Mouse (Mus musculus): ENCODE measurements around the gene Tmem108. TPM values are rescaled to one million over a fixed set of nuclear protein-coding genes. Genes with fewer than 3 reads are reported as not detected.

Tmem108 gene
- polyA plus RNA-seq, 1 experiment from 2014 or later = 88.6 TPM

DNA sequence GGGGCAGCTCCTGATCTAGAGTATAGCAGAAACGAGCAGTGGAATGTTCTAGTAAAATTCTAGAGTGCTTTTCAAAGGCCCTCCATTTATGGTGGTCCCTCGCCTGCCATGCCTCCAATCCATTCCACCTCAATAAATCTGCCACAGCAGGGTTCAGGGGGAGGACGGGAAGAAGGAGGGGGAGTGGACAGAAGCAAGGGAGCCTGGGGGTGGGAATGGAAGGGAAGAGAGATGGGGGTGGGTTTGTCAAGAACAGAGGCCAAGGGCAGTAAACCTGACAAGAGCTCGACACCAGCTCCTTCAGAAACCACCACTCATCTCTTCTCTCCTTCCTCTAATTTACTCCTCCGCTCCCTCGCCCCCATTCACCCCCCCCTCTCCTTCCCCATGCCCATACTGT lies 238.6 kb downstream of the Tmem108 start:
- Histone ChIP-seq H3K4me3 (replicated peaks; ENCODE audit: low read length) (no peak overlapping the region), H3K27ac (ENCODE audit: low read length) (peak overlapping the region; percentile 68), H3K4me1 (replicated peaks; ENCODE audit: control insufficient read depth, insufficient read depth, low read length) (peaks cover 37% of the 10 kb centered on the region), H3K27me3 (replicated peaks; ENCODE audit: control insufficient read depth, insufficient read depth, low read length) (no peaks in the 10 kb centered on the region), H3K36me3 (ENCODE audit: control insufficient read depth, insufficient read depth) (peaks cover 3% of the 10 kb centered on the region; the same call in 1 of the 2 replicates), H3K4me2 (ENCODE audit: low read length) (no peak overlapping the region), H3K9ac (replicated peaks; ENCODE audit: low read depth, low read length) (no peak overlapping the region), H3K9me3 (ENCODE audit: control insufficient read depth, low read length) (no peaks in the 10 kb centered on the region)
- 53% methylated on average over 5 of the region's 6 CpGs for WGBS
- ATAC-seq = no peak

DNA sequence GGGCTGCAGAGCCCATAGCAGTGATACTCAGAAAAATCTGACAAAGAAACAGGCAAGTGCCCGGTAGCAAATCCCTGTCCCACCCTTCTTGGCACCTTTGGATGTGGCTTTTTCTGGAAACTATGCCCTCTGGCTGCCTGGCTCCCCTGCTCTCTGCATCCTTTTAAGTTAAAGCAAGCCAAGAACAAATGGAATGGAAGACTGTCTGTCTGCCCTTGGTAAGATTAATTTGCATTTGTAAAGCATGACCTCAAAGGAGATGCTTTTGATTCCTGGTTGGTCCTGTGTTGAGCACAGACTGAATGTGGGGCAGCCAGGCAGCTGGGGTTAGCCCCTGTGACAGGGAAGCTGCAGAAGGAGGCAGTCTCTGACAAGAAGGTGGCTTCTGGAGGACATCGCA lies 247.8 kb downstream of the Tmem108 start:
- Histone ChIP-seq H3K27ac (ENCODE audit: low read length) (peak overlapping the region; percentile 33; the same call in 1 of the 2 replicates), H3K36me3 (ENCODE audit: control insufficient read depth, insufficient read depth) (peaks cover 2% of the 10 kb centered on the region; the same call in 1 of the 2 replicates), H3K4me3 (replicated peaks; ENCODE audit: low read length) (no peak overlapping the region), H3K27me3 (replicated peaks; ENCODE audit: control insufficient read depth, insufficient read depth, low read length) (no peaks in the 10 kb centered on the region), H3K4me2 (ENCODE audit: low read length) (no peak overlapping the region), H3K9me3 (ENCODE audit: control insufficient read depth, low read length) (no peaks in the 10 kb centered on the region), H3K4me1 (replicated peaks; ENCODE audit: control insufficient read depth, insufficient read depth, low read length) (peaks cover 6% of the 10 kb centered on the region), H3K9ac (replicated peaks; ENCODE audit: low read depth, low read length) (no peak overlapping the region)
- WGBS = 19% methylated on average over 2 of the region's 2 CpGs
- ATAC-seq = peak; percentile 57; the same call in 1 of the 2 replicates

DNA sequence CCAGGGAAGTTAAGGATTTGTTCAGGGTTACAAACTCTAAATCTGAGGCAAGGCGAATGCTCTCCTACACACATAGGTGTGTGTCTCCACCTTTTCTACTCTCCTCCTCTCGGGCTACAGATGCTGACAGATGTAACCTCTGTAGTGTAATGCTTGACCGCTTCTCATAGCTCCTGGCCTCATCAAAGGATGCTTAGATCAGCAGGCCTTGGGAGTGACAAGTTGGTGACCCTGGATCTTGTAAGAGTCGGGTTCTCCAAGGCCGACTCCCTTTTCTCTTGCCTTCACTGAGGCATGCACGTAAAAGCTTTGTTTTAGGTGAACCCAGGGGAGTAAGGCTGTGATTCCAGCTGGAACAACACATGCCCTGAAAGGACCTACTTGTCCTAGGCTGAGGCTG lies 249.4 kb downstream of the Tmem108 start:
- no peak for ATAC-seq
- no peaks in the 10 kb centered on the region for H3K27me3 ChIP-seq (replicated peaks; ENCODE audit: control insufficient read depth, insufficient read depth, low read length)

DNA sequence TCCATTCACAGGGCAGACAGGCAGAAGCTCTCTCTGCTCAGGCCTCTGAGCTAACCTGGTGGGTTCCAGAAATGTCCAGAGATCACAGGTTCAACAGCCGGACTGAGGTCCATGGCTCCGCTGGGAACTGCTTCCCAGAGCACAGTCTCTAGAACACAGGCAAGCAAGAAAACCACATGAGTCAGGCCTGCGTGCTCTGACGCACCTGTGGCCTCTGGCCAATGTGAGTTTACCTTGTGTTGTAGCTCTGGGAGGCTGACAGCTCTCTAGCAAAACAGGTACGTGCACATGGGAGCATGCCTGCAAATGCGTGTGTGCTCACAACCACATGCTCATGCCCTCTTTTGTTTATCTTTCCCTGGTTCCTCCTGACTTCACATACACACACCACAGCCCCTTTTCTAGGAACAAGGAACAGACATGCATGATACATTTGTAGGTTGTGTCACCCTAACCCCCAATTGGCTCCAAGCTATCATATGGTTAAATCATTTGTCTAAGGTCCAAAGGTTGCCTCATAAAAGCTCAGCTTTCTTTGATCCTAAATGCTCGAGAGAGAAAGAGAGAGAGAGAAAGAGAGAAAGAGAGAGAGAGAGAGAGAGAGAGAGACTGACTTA lies 254.6 kb downstream of the Tmem108 start:
- Histone ChIP-seq H3K4me2 (ENCODE audit: low read length) (no peak overlapping the region), H3K27me3 (replicated peaks; ENCODE audit: control insufficient read depth, insufficient read depth, low read length) (no peaks in the 10 kb centered on the region), H3K36me3 (ENCODE audit: control insufficient read depth, insufficient read depth) (no peaks in the 10 kb centered on the region), H3K9ac (replicated peaks; ENCODE audit: low read depth, low read length) (no peak overlapping the region), H3K27ac (ENCODE audit: low read length) (peak overlapping the region; percentile 96), H3K4me3 (replicated peaks; ENCODE audit: low read length) (no peak overlapping the region), H3K9me3 (ENCODE audit: control insufficient read depth, low read length) (no peaks in the 10 kb centered on the region), H3K4me1 (replicated peaks; ENCODE audit: control insufficient read depth, insufficient read depth, low read length) (peaks cover 44% of the 10 kb centered on the region)
- no peak for ATAC-seq
- WGBS = 73% methylated on average over 7 of the region's 7 CpGs

More for the DNA sequence above, 249.4 kb downstream of the Tmem108 start:
- no peak overlapping the region for H3K4me3 ChIP-seq (replicated peaks; ENCODE audit: low read length)
- H3K4me2 ChIP-seq (ENCODE audit: low read length) = no peak overlapping the region
- 84% methylated on average over 6 of the region's 6 CpGs for whole genome bisulfite sequencing
- no peak overlapping the region for H3K9ac ChIP-seq (replicated peaks; ENCODE audit: low read depth, low read length)
- no peaks in the 10 kb centered on the region for H3K36me3 ChIP-seq (ENCODE audit: control insufficient read depth, insufficient read depth)
- H3K4me1 ChIP-seq (replicated peaks; ENCODE audit: control insufficient read depth, insufficient read depth, low read length) = peaks cover 6% of the 10 kb centered on the region
- no peak overlapping the region for H3K27ac ChIP-seq (ENCODE audit: low read length)
- H3K9me3 ChIP-seq (ENCODE audit: control insufficient read depth, low read length) = no peaks in the 10 kb centered on the region

DNA sequence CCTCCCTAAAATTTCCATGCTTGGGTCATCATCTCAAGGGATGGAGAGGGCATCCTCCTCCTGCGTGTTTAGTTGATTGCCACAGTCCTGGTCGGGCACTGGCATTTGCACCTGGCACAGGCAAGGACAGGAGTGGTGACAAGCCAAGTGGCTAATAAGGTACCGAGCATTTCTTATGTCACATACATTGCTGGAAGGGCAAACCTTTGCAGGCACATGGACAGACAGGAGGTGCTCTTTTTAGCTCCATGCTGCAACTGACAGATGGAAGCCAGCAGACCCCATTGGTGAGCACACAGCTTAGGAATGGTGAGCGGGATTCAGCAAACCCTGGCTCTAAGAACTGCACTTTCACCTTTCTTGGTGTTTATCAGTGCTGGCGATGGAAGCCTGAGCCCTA lies 256.6 kb downstream of the Tmem108 start:
- no peak overlapping the region for H3K4me3 ChIP-seq (replicated peaks; ENCODE audit: low read length)
- peak overlapping the region; percentile 96 for H3K27ac ChIP-seq (ENCODE audit: low read length)
- H3K36me3 ChIP-seq (ENCODE audit: control insufficient read depth, insufficient read depth) = no peaks in the 10 kb centered on the region
- WGBS = 15% methylated on average over 5 of the region's 5 CpGs
- peak; percentile 60 for ATAC-seq
- no peak overlapping the region for H3K9ac ChIP-seq (replicated peaks; ENCODE audit: low read depth, low read length)
- H3K9me3 ChIP-seq (ENCODE audit: control insufficient read depth, low read length) = no peaks in the 10 kb centered on the region
- H3K4me2 ChIP-seq (ENCODE audit: low read length) = peak overlapping the region; percentile 15
- peaks cover 59% of the 10 kb centered on the region for H3K4me1 ChIP-seq (replicated peaks; ENCODE audit: control insufficient read depth, insufficient read depth, low read length)
- H3K27me3 ChIP-seq (replicated peaks; ENCODE audit: control insufficient read depth, insufficient read depth, low read length) = no peaks in the 10 kb centered on the region

DNA sequence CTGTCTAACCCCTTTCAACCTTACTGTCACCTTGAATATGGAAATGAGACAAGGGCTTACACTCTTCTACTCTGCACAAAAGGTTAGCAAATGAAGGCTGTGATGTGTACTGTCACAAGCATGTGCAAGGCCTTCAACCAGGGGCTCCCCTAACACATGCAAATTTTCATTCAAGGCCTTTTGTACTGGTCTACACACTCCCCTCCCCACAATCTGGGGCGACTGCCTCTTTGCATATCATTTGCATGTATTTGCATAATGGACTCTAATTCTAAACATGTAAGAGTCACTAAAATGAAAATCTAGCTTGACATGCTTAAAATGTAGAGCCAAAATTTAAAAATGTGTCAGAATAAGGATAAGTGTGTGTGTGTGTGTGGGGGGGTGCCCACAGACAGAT lies 257.0 kb downstream of the Tmem108 start:
- Histone ChIP-seq H3K27ac (ENCODE audit: low read length) (peak overlapping the region; percentile 96), H3K36me3 (ENCODE audit: control insufficient read depth, insufficient read depth) (no peaks in the 10 kb centered on the region), H3K9ac (replicated peaks; ENCODE audit: low read depth, low read length) (no peak overlapping the region), H3K9me3 (ENCODE audit: control insufficient read depth, low read length) (no peaks in the 10 kb centered on the region), H3K4me1 (replicated peaks; ENCODE audit: control insufficient read depth, insufficient read depth, low read length) (peaks cover 62% of the 10 kb centered on the region), H3K4me2 (ENCODE audit: low read length) (peak overlapping the region; percentile 15; the same call in 1 of the 2 replicates), H3K27me3 (replicated peaks; ENCODE audit: control insufficient read depth, insufficient read depth, low read length) (no peaks in the 10 kb centered on the region), H3K4me3 (replicated peaks; ENCODE audit: low read length) (no peak overlapping the region)
- WGBS = 9% methylated on average over 1 of the region's 1 CpGs
- ATAC-seq = peak; percentile 94

DNA sequence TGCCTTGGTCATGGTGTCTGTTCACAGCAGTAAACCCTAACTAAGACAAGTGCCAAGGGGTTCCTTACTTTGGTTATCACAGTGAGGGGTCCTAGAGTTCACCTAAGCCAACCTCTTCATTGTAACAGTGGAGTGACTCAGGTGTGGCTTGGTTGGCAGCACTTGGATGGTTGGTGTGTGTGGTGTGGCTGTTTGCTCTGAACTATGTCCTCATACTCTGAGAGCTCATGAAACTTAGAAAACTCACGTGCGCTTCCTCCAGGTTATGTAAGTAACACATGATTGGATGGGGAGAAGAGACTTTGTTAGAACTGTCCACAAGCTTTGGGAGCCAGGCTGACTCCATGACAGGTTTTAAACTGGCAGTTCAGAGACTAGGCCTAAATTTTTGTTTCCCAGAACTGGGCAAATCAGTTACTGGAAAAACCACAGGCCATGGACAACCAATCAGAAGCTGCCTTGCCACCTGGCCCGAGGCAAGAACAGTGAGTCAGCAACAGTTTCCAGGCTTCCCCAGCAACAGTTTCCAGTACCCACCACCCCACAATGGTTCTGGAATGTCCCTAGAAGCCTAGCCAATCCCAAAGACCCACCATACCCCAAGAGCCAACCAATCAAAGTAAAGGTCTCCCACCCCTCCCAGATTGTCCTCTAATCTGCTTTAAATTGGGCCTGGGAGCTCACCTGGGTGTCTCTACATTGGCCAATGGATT lies 257.9 kb downstream of the Tmem108 start:
- no peak for ATAC-seq
- Histone ChIP-seq H3K27ac (ENCODE audit: low read length) (peak overlapping the region; percentile 96), H3K4me3 (replicated peaks; ENCODE audit: low read length) (no peak overlapping the region), H3K4me1 (replicated peaks; ENCODE audit: control insufficient read depth, insufficient read depth, low read length) (peaks cover 62% of the 10 kb centered on the region), H3K36me3 (ENCODE audit: control insufficient read depth, insufficient read depth) (no peaks in the 10 kb centered on the region), H3K9ac (replicated peaks; ENCODE audit: low read depth, low read length) (no peak overlapping the region), H3K9me3 (ENCODE audit: control insufficient read depth, low read length) (no peaks in the 10 kb centered on the region), H3K27me3 (replicated peaks; ENCODE audit: control insufficient read depth, insufficient read depth, low read length) (no peaks in the 10 kb centered on the region), H3K4me2 (ENCODE audit: low read length) (no peak overlapping the region)
- 87% methylated on average over 3 of the region's 3 CpGs for WGBS

DNA sequence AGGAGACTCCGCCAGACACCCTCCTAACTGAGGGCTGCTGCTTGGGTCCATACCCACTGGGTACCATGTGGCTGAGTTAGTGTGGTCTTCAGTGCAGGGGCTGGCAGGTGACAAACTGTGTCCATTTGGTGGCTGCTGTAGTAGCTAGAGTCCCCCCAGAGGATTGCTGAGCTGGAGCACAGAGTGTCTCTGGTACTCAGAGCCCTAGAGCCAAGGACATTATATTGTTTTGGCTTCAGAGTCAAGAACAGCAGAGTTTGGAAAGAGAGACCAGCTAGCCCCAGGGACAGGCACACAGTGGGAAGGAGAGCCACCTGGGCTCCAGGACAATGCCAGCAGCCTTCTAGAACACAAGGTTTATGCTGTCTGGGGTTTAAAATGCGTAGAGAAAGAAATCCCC lies 259.0 kb downstream of the Tmem108 start:
- 83% methylated on average over 2 of the region's 2 CpGs for WGBS
- peak overlapping the region; percentile 93 for H3K27ac ChIP-seq (ENCODE audit: low read length)

DNA sequence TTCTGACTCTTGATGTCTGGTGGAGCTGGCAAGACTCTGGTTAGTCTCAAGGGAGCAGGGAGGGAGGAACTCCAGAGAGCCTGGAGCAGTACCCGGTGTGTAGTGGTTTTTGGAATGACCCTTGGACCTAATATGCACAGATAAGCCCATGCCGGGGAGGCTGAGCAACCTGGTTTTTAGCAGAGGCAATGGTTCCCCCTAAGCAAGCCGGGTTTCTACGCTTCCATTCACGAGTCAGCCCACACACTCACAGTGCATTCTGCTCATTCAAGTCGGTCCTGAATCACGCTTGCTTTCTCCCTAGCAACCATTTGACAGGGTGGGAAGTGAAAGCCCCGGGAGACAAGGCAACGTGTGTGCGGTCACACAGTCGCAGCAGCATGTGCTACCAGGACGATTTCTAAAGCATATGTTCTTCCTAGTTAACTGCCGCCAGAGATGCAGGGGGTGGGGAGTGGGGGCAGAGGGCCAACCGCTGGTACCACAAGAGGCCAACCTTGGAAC lies 259.7 kb downstream of the Tmem108 start:
- Histone ChIP-seq H3K27ac (ENCODE audit: low read length) (peak overlapping the region; percentile 93), H3K4me2 (ENCODE audit: low read length) (peak overlapping the region; percentile 28), H3K4me1 (replicated peaks; ENCODE audit: control insufficient read depth, insufficient read depth, low read length) (peaks cover 58% of the 10 kb centered on the region), H3K9ac (replicated peaks; ENCODE audit: low read depth, low read length) (peak overlapping the region; percentile 36), H3K27me3 (replicated peaks; ENCODE audit: control insufficient read depth, insufficient read depth, low read length) (no peaks in the 10 kb centered on the region), H3K4me3 (replicated peaks; ENCODE audit: low read length) (no peak overlapping the region), H3K9me3 (ENCODE audit: control insufficient read depth, low read length) (no peaks in the 10 kb centered on the region), H3K36me3 (ENCODE audit: control insufficient read depth, insufficient read depth) (no peaks in the 10 kb centered on the region)
- peak; percentile 60 for ATAC-seq
- WGBS = 2% methylated on average over 14 of the region's 14 CpGs

More for the DNA sequence above, 259.0 kb downstream of the Tmem108 start:
- no peaks in the 10 kb centered on the region for H3K36me3 ChIP-seq (ENCODE audit: control insufficient read depth, insufficient read depth)
- H3K4me3 ChIP-seq (replicated peaks; ENCODE audit: low read length) = no peak overlapping the region
- H3K27me3 ChIP-seq (replicated peaks; ENCODE audit: control insufficient read depth, insufficient read depth, low read length) = no peaks in the 10 kb centered on the region
- H3K9ac ChIP-seq (replicated peaks; ENCODE audit: low read depth, low read length) = no peak overlapping the region; the same call in 1 of the 2 replicates
- no peak overlapping the region for H3K4me2 ChIP-seq (ENCODE audit: low read length)
- no peak for ATAC-seq
- no peaks in the 10 kb centered on the region for H3K9me3 ChIP-seq (ENCODE audit: control insufficient read depth, low read length)
- peaks cover 62% of the 10 kb centered on the region for H3K4me1 ChIP-seq (replicated peaks; ENCODE audit: control insufficient read depth, insufficient read depth, low read length)

Data from forebrain, embryonic 16.5 days (tissue).